Mouse (Mus musculus) liver, adult 2 months (tissue): ENCODE data around the gene Slc10a7.

ENCODE experiments used
- CTCF ChIP-seq: fragments of 200-500 bp; IDR thresholded peaks from 2 replicates; pipeline ENCODE4 v1.5.1; 2011; ENCODE audit warnings: low read depth, low read length, control low read depth
- POLR2A ChIP-seq: fragments of 200-500 bp; IDR thresholded peaks from 2 replicates; pipeline ENCODE4 v1.6.1; 2011; ENCODE audit warnings: low read length, control low read depth; ENCODE audit not compliant: insufficient read depth; ENCODE audit errors: extremely low read depth

- TF ChIP-seq CTCF (no peak), POLR2A (no peak)
Measured at GRCm38 (mm10) chr8:78502706-78503105, 6.4 kb upstream of the Slc10a7 start.
